In the genomic region with DNA sequence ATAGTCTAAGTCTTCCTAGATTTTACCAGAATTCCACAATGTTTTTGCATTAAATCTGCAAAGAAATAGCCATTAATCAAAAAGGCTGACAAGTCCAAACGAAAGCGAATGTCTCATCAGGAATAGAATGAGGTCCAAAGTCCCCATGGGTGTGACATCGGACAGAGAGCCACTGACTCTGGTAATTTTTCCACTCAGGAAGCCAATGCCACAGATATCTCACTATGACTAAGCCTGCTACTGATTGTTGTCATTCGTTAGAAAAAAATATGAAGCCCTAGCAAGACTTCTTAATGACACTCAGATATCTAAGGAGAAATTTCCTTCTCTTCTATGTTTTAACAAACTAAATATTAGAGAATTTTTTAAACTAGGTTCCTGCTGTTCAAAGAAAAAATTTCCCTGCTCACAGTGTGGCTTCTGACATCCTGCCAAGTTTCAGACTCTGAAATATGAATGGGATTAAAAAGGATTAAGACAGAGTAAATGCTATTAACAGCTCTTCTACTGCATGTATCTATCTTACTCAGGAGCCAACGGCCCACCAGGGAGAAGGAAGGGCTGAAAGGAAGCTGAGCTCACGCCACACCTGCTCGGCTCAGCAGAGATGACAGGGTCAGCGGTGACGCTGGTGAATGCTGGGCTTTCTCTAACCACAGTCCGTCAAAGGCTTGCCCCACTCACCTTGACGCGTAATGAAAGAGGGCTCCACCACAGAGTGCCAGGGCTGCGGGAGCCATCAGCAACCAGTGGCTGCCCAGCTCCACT, we compare ENCODE assay signal across 9 mouse cellular contexts.
A peak's percentile ranks its signal among the peaks of the same experiment; 100 is the strongest.
DNase-seq lines count a peak whose midpoint lies in the region; ATAC-seq and TF ChIP-seq lines count a peak whose summit lies in the region.
"Had no signal": no experiment of that assay in that cellular context is flagged by ENCODE, and none has a peak within 500 bp of the region (broad histone marks: within the 10 kb centered on the region; RNA-seq: fewer than 3 reads in every experiment).

No protein-coding gene starts in this region.

- peak; percentile 84 for ATAC-seq in intestine, embryonic 16.5 days

- no peaks in the 10 kb centered on the region for H3K27me3 ChIP-seq in intestine, embryonic 16.5 days (replicated peaks; ENCODE audit: control insufficient read depth, insufficient read depth, low read length)

- no peak overlapping the region for H3K4me3 ChIP-seq in left cerebral cortex, adult 2 months
- H3K4me3 ChIP-seq in intestine, embryonic 16.5 days (ENCODE audit: low read length), result no peak overlapping the region
- H3K4me3 ChIP-seq: limb, embryonic 12.5 days had no signal

- H3K9ac ChIP-seq in intestine, embryonic 16.5 days (ENCODE audit: low read depth, low read length), result peak overlapping the region; percentile 8; the same call in 1 of the 2 replicates
- H3K9ac ChIP-seq: limb, embryonic 12.5 days had no signal

- H3K4me2 ChIP-seq in intestine, embryonic 16.5 days (ENCODE audit: low read depth, low read length), result peak overlapping the region; percentile 34
- H3K4me2 ChIP-seq: limb, embryonic 12.5 days had no signal

- H3K27ac ChIP-seq in left cerebral cortex, adult 2 months, result peak overlapping the region; percentile 8; the same call in 1 of the 2 replicates
- peak overlapping the region; percentile 65 for H3K27ac ChIP-seq in intestine, embryonic 16.5 days (ENCODE audit: low read length)
- H3K27ac ChIP-seq: limb, embryonic 12.5 days had no signal

- 29% methylated on average over 13 of the region's 13 CpGs for WGBS in intestine, embryonic 16.5 days

- H3K4me1 ChIP-seq in intestine, embryonic 16.5 days (ENCODE audit: control insufficient read depth, insufficient read depth, low read length), result peaks cover 44% of the 10 kb centered on the region

- DNase-seq in left cerebral cortex, adult 2 months (ENCODE audit: extremely low spot score in 1 of 2, low spot score in 2 of 2), result no peak
- no peak for DNase-seq in left cerebral cortex, adult 11 months (ENCODE audit: low spot score)
- peak; percentile 58 for DNase-seq in cerebellum, adult 11-12 months
- peak; percentile 44 for DNase-seq in skeletal muscle tissue, adult 2 months (ENCODE audit: low read depth, low spot score)
- no peak for DNase-seq in urinary bladder, postnatal 25 days (ENCODE audit: low spot score)
- DNase-seq in layer of hippocampus, adult 18-20 months (ENCODE audit: low spot score in 2 of 2), result no peak
- DNase-seq in spleen, adult 18-20 months, result no peak

- no peak for TF ChIP-seq CTCF in left cerebral cortex, adult 2 months (IDR thresholded peaks at IDR 0.05)

- intact Hi-C loops in left cerebral cortex, adult 2 months (cut with DNase I), result no loop called here

- H3K9me3 ChIP-seq in intestine, embryonic 16.5 days (ENCODE audit: control insufficient read depth, low read length), result no peaks in the 10 kb centered on the region
- H3K9me3 ChIP-seq: limb, embryonic 12.5 days had no signal

- no peaks in the 10 kb centered on the region for H3K36me3 ChIP-seq in intestine, embryonic 16.5 days (ENCODE audit: control insufficient read depth, insufficient read depth, low read length)
- H3K36me3 ChIP-seq: limb, embryonic 12.5 days had no signal

Comparison
In these comparisons a context has a peak if more than half of its experiments do, and no peak if none do; other contexts are left out.
1. DNase-seq: peak in cerebellum, adult 11-12 months (single experiment) and skeletal muscle tissue, adult 2 months (single experiment); none in left cerebral cortex, adult 2 months (0 of 2), left cerebral cortex, adult 11 months (single experiment), urinary bladder, postnatal 25 days (single experiment), layer of hippocampus, adult 18-20 months (0 of 2) and spleen, adult 18-20 months (0 of 2).